Mouse (Mus musculus) heart, postnatal 0 days (tissue): ENCODE measurements around the gene Pde4b.

Experiments used
- CTCF ChIP-seq: IDR thresholded peaks from 2 replicates; pipeline ENCODE4 v1.5.1; 2016; ENCODE audit warnings: antibody characterized with exemption, control low read depth, low read depth
- EP300 ChIP-seq: IDR thresholded peaks from 2 replicates; pipeline ENCODE4 v1.6.1; 2016; ENCODE audit warnings: antibody characterized with exemption, low read depth

GRCm38 (mm10) chr4:102492911-102493310 lies 405.6 kb downstream of the Pde4b start:
- TF ChIP-seq CTCF (no peak), EP300 (no peak)
